Mouse (Mus musculus): ENCODE data around the gene Tada3.

- TF ChIP-seq CTCF (IDR thresholded peaks at IDR 0.05; ENCODE audit: control insufficient read depth, insufficient read depth, insufficient replicate concordance, low read depth, low read length) (no peak), POLR2A (IDR thresholded peaks at IDR 0.05; ENCODE audit: control insufficient read depth, low read depth, low read length) (no peak)
Observed at GRCm38 (mm10) chr6:113410001-113410400, 32.3 kb upstream of the Tada3 start.

Data from testis, adult 2 months (tissue).